Mouse (Mus musculus) right cerebral cortex, adult 2 months (tissue): ENCODE measurements around the gene Zfp758.
"Not testable (repeated sequence)": the region's sequence is repeated elsewhere in the genome, so short reads cannot be mapped to it uniquely, and the experiment has no call there.

Source experiments
- DNase-seq, 2 experiments: peaks; one replicate each; pipeline ENCODE4 v3.0.0; 2021 to 2022; ENCODE audit warnings: low spot score in 2 of 2

Gene Zfp758

GRCm38 (mm10) chr17:22361101-22361781 is at the start of gene Zfp758, which contains the start of gene Zfp944:
Gene Zfp758 (plus strand): TSS chr17:22361453.
Gene Zfp944 (minus strand): TSS chr17:22361400.
- DNase-seq: peak; percentile 24 to 62

- not testable (repeated sequence) for DNase-seq
These were observed 47.0 kb upstream of the Zfp758 start for GRCm38 (mm10) chr17:22314219-22314618.

GRCm38 (mm10) chr17:22314730-22315226 is 46.5 kb upstream of the Zfp758 start, which contains the start of gene CT030661.1:
Gene CT030661.1 (minus strand): TSS chr17:22314837.
- DNase-seq: peak; percentile 95 to 96

- DNase-seq: not testable (repeated sequence)
These were observed 46.0 kb upstream of the Zfp758 start for GRCm38 (mm10) chr17:22315247-22315646.

- DNase-seq: peak; percentile 47 to 50
These were observed 8.5 kb upstream of the Zfp758 start for GRCm38 (mm10) chr17:22352794-22353193.

GRCm38 (mm10) chr17:22360572-22360971 is 681 bp upstream of the Zfp758 start:
- DNase-seq: no peak

GRCm38 (mm10) chr17:22363895-22364294 is 2.6 kb downstream of the Zfp758 start:
- no peak for DNase-seq

GRCm38 (mm10) chr17:22410756-22411155 is 49.5 kb downstream of the Zfp758 start:
- DNase-seq: peak in 1 of 2 experiments; percentile 7

GRCm38 (mm10) chr17:22417510-22417909 is 56.3 kb downstream of the Zfp758 start:
- peak; percentile 47 to 55 for DNase-seq

- DNase-seq: peak; percentile 67 to 79
These were observed 62.8 kb downstream of the Zfp758 start, which contains the start of gene Zfp946 for GRCm38 (mm10) chr17:22423952-22424617. Gene Zfp946 (plus strand): TSS chr17:22424222.

GRCm38 (mm10) chr17:22424636-22425354 is 63.5 kb downstream of the Zfp758 start:
- peak; percentile 5 to 7 for DNase-seq
